Mouse (Mus musculus) ES-E14 (cell line): ENCODE results near the gene Tle1. TPM values are rescaled to one million over a fixed set of nuclear protein-coding genes. Genes with fewer than 3 reads are reported as not detected.

ENCODE experiments used
- DNase-seq: peaks from one replicate; pipeline ENCODE4 v3.0.0-alpha.2; 2013; ENCODE audit warnings: low read depth, low spot score
- H3K27ac ChIP-seq: 2 replicates; pipeline ENCODE4 v1.5.1; 2012; ENCODE audit warnings: low read depth, mild to moderate bottlenecking, low read length, moderate library complexity, mixed read lengths; ENCODE audit not compliant: poor library complexity, insufficient read depth, severe bottlenecking
- H3K36me3 ChIP-seq: 2 replicates; pipeline ENCODE4 v1.6.1; 2012; ENCODE audit warnings: mild to moderate bottlenecking, low read length, moderate library complexity, mixed read lengths; ENCODE audit not compliant: control insufficient read depth, poor library complexity, insufficient read depth, severe bottlenecking
- H3K4me1 ChIP-seq, 2 experiments: fragments of 150-350 bp in 1 of 2; sonication (generic) in 1 of 2; 2 replicates each; pipeline ENCODE4 v1.6.1; 2012; ENCODE audit warnings: low read length in 2 of 2, mild to moderate bottlenecking in 1 of 2, mixed read lengths in 1 of 2; ENCODE audit not compliant: control insufficient read depth in 2 of 2, insufficient read depth in 2 of 2, poor library complexity in 1 of 2
- H3K4me3 ChIP-seq, 2 experiments: fragments of 150-350 bp in 1 of 2; sonication (generic) in 1 of 2; 2 replicates each; pipeline ENCODE4 v1.5.1; 2012; ENCODE audit warnings: low read length in 2 of 2, low read depth in 1 of 2, mild to moderate bottlenecking in 1 of 2, mixed read lengths in 1 of 2; ENCODE audit not compliant: insufficient read depth in 1 of 2, poor library complexity in 1 of 2, severe bottlenecking in 1 of 2
- H3K9ac ChIP-seq: 2 replicates; pipeline ENCODE4 v1.6.1; 2012; ENCODE audit warnings: low read depth, mild to moderate bottlenecking, low read length, mixed read lengths; ENCODE audit not compliant: poor library complexity, insufficient read depth, severe bottlenecking
- H3K9me3 ChIP-seq: fragments of 150-350 bp; sonication (generic); 2 replicates; pipeline ENCODE4 v1.6.1; 2012; ENCODE audit warnings: low read depth, mild to moderate bottlenecking, low read length; ENCODE audit not compliant: control insufficient read depth, insufficient read depth
- CHD2 ChIP-seq: IDR thresholded peaks from 2 replicates; pipeline ENCODE4 v1.6.1; 2014; ENCODE audit warnings: mild to moderate bottlenecking, low read depth, low read length, inconsistent platforms
- HCFC1 ChIP-seq: IDR thresholded peaks from 2 replicates; pipeline ENCODE4 v1.6.1; 2012; ENCODE audit warnings: low read length, inconsistent platforms, borderline replicate concordance; ENCODE audit not compliant: insufficient read depth
- MAFK ChIP-seq: IDR thresholded peaks from 2 replicates; pipeline ENCODE4 v1.6.1; 2014; ENCODE audit warnings: mild to moderate bottlenecking, low read depth, low read length, inconsistent platforms; ENCODE audit not compliant: insufficient read depth
- ZC3H11A ChIP-seq: IDR thresholded peaks from 2 replicates; pipeline ENCODE4 v1.6.1; 2012; ENCODE audit warnings: low read depth, mild to moderate bottlenecking, inconsistent platforms, low read length, borderline replicate concordance
- ZNF384 ChIP-seq: IDR thresholded peaks from 2 replicates; pipeline ENCODE4 v1.6.1; 2012; ENCODE audit warnings: low read depth, low read length, inconsistent platforms
- in situ Hi-C, 2 experiments: fragments of 600-800 bp; cut with MboI; formaldehyde crosslinking; loops; one replicate each; pipeline ENCODE4 v1.15.1; 2025; ENCODE audit warnings: low sequenced_read_pairs in 2 of 2, inconsistent platforms in 1 of 2; ENCODE audit not compliant: unreplicated experiment in 2 of 2
- total RNA-seq: library from RNA; depleted of rRNA; stranded (reverse); fragments of 300-350 nt; gene quantifications from 2 replicates; pipeline ENCODE4 v1.2.3, GENCODE M21; 2012

The Tle1 gene
- total RNA-seq, 1 experiment: 26.3 TPM

- H3K27ac ChIP-seq: no peak overlapping the region
- H3K36me3 ChIP-seq: peaks cover under 1% of the 10 kb centered on the region
- H3K4me1 ChIP-seq: peaks cover 6 to 10% of the 10 kb centered on the region in 2 experiments; a peak in 3 of 4 replicates
- in situ Hi-C loops: no loop called here
- no peak overlapping the region for H3K9ac ChIP-seq
- H3K4me3 ChIP-seq: no peak overlapping the region
- no peaks in the 10 kb centered on the region for H3K9me3 ChIP-seq
- no peak for TF ChIP-seq ZC3H11A
- TF ChIP-seq ZNF384: no peak
- no peak for TF ChIP-seq CHD2
- TF ChIP-seq MAFK: no peak
- TF ChIP-seq HCFC1: no peak
- DNase-seq: no peak
Measured at GRCm38 (mm10) chr4:72144541-72144940, 56.2 kb downstream of the Tle1 start.

- in situ Hi-C loops: no loop called here
- H3K27ac ChIP-seq: no peak overlapping the region
- H3K4me3 ChIP-seq: no peak overlapping the region
- no peak for DNase-seq
- H3K4me1 ChIP-seq: peaks cover 3 to 7% of the 10 kb centered on the region in 2 experiments; a peak in 2 of 4 replicates
- no peaks in the 10 kb centered on the region for H3K9me3 ChIP-seq
- H3K9ac ChIP-seq: no peak overlapping the region
- TF ChIP-seq ZNF384 (no peak), HCFC1 (no peak), ZC3H11A (no peak), MAFK (no peak), CHD2 (no peak)
- peaks cover 7% of the 10 kb centered on the region for H3K36me3 ChIP-seq
Measured at GRCm38 (mm10) chr4:72140706-72141105, 60.0 kb downstream of the Tle1 start.

- H3K27ac ChIP-seq: no peak overlapping the region
- peaks cover 7% of the 10 kb centered on the region for H3K36me3 ChIP-seq
- TF ChIP-seq HCFC1 (no peak), ZNF384 (no peak), ZC3H11A (no peak), CHD2 (no peak)
- H3K9me3 ChIP-seq: no peaks in the 10 kb centered on the region
- peaks cover 0 to 2% of the 10 kb centered on the region in 2 experiments; a peak in 1 of 4 replicates for H3K4me1 ChIP-seq
- DNase-seq: no peak
- no peak overlapping the region for H3K9ac ChIP-seq
- in situ Hi-C loops: no loop called here
- H3K4me3 ChIP-seq: no peak overlapping the region
Measured at GRCm38 (mm10) chr4:72139475-72140120, 61.1 kb downstream of the Tle1 start.

- Histone ChIP-seq H3K36me3 (peaks cover 7% of the 10 kb centered on the region), H3K4me1 (peaks cover 0 to 2% of the 10 kb centered on the region in 2 experiments; a peak in 1 of 4 replicates), H3K9ac (no peak overlapping the region), H3K4me3 (no peak overlapping the region), H3K9me3 (no peaks in the 10 kb centered on the region), H3K27ac (peak overlapping the region; percentile 22; the same call in 1 of the 2 replicates)
- DNase-seq: no peak
- no peak for TF ChIP-seq MAFK
- no peak for TF ChIP-seq ZNF384
- no peak for TF ChIP-seq ZC3H11A
- no peak for TF ChIP-seq HCFC1
- no peak for TF ChIP-seq CHD2
- in situ Hi-C loops: no loop called here
Measured at GRCm38 (mm10) chr4:72138264-72139080, 62.2 kb downstream of the Tle1 start.
